Mouse (Mus musculus): Measurements from ENCODE around the gene Senp5. TPM values are rescaled to one million over a fixed set of nuclear protein-coding genes. Genes with fewer than 3 reads are reported as not detected.

Senp5 gene
- polyA plus RNA-seq, 1 experiment from 2014 or later, result 12.1 TPM

DNA sequence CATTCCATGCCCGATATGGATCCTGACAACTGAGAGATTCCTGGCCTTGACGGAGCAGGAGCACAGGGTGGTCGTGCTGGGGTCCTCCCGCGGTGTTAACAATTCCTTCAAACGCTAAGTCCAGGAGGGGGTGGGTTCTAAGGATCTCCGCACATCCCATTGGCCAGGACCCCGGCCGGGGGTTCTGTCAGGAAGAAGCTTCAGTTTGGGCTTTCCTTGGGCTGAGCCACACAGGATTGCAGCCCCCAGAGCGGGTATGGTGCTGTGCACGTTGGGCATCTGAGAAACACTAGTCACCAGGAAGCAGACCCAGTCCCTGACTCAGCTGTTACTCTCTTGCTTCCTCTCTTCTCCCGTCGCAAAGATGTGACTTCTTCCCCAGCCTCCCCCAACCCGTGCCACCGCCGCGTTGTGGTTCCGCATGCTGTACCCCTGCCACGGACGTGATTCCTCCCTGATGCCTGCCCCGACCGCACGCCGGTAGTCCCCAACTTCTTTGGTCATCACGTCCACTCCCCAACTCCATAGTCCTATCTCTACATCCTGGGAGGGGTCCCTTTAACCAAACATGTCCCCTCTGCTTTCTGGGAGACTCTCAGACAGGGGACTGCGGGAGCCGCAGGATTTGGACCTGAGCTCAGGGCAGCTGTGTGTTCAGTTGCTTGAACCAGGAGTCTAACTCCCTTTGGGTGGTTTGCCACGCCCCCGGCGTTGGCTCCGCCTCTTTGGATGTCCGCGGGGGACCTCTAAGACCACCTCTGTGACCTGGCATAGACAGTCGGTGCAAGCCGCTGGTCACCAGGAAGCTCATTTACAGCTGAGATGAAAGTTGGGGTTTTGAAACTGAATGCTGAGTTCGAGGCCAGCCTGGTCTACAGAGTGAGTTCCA is 67.8 kb downstream of the Senp5 start:
- H3K27ac ChIP-seq (replicated peaks; ENCODE audit: low read depth, low read length), result no peak overlapping the region
- H3K27me3 ChIP-seq (ENCODE audit: control insufficient read depth, insufficient read depth, low read length), result peaks cover 4% of the 10 kb centered on the region; the same call in 1 of the 2 replicates
- peak overlapping the region; percentile 37 for H3K4me3 ChIP-seq (replicated peaks; ENCODE audit: low read depth, low read length)
- peak overlapping the region; percentile 59 for H3K9ac ChIP-seq (replicated peaks; ENCODE audit: low read length)
- no peaks in the 10 kb centered on the region for H3K9me3 ChIP-seq (ENCODE audit: control insufficient read depth, low read length)
- H3K4me1 ChIP-seq (ENCODE audit: control insufficient read depth, insufficient read depth, low read length), result peaks cover 20% of the 10 kb centered on the region
- H3K4me2 ChIP-seq (ENCODE audit: low read length), result peak overlapping the region; percentile 86
- DNase-seq (peak; percentile 53), ATAC-seq (ENCODE audit: low FRiP score, low TSS enrichment) (no peak)
- no peaks in the 10 kb centered on the region for H3K36me3 ChIP-seq (ENCODE audit: control insufficient read depth, insufficient read depth, low read length)
- WGBS, result 4% methylated on average over 36 of the region's 36 CpGs

DNA sequence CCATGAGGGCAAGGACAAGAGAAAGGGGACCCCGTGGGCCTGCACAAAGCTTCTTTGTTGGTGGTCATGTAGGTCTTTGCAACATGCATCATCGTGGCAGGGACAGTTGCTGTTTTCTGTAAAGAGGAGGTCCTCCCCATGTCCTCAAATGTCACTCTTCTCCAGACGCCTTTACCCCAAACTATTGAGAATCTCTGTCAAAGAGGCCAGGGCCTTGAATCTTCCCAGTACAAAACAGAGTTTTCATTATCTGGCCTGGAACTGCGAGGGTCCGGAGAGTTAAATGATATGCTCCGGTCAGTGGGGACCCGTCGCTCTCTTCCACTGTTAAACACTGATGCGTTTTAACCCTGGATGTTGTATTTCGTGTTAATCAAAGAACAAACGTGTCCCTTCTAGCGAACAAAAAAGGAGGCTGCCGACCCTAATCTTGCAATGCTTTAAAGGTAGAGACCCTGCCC is 68.5 kb downstream of the Senp5 start:
- DNase-seq (peak; percentile 49), ATAC-seq (ENCODE audit: low FRiP score, low TSS enrichment) (no peak)
- H3K4me2 ChIP-seq (ENCODE audit: low read length), result peak overlapping the region; percentile 86
- H3K36me3 ChIP-seq (ENCODE audit: control insufficient read depth, insufficient read depth, low read length), result no peaks in the 10 kb centered on the region
- H3K9ac ChIP-seq (replicated peaks; ENCODE audit: low read length), result peak overlapping the region; percentile 59
- WGBS, result 9% methylated on average over 13 of the region's 13 CpGs
- peaks cover 4% of the 10 kb centered on the region; the same call in 1 of the 2 replicates for H3K27me3 ChIP-seq (ENCODE audit: control insufficient read depth, insufficient read depth, low read length)
- no peaks in the 10 kb centered on the region for H3K9me3 ChIP-seq (ENCODE audit: control insufficient read depth, low read length)
- peak overlapping the region; percentile 92; the same call in 1 of the 2 replicates for H3K27ac ChIP-seq (replicated peaks; ENCODE audit: low read depth, low read length)
- H3K4me1 ChIP-seq (ENCODE audit: control insufficient read depth, insufficient read depth, low read length), result peaks cover 20% of the 10 kb centered on the region
- H3K4me3 ChIP-seq (replicated peaks; ENCODE audit: low read depth, low read length), result peak overlapping the region; percentile 37

DNA sequence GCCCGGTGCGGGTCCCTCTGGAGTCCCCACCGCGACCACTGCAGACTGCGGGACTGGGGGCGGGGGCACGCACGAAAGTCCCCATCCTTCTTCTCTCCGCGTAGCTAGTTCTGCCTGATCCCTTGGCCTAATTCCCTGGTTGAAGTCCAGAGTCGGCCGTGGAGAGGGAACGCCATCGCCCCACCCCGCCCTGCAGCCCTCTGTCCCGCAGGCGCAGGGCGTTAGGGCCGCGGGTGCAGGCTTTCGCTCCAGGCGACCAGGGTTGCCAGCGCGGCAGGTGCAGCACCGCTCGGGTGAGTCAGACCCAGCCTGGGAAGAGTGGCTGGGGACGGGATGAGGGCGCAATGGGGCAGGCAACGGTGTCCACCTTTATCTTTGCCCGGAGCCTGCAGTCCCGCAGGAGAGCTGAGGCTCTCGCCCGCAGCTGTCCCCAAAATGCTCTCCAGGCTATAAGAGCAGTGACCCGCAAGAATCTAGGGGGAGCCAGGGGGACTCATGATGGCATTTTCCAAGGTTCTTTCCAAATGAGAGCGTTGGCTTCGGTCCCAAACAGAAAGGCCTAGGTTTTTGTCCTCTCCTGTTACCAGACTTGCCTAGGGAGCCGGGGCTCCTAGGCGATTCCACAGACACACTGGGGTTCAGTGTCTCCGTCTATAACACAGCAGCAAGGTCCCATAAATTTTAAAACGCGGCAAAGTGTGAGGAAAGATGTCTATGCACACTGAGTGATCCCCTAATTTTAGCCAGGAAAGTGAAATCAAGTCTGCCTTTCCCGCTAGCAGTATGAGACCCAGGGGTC is 69.1 kb downstream of the Senp5 start, which contains the start of gene Pigz:
Gene Pigz (plus strand): TSS at position 101 of the 799 bp plus-strand sequence.
- ATAC-seq (ENCODE audit: low FRiP score, low TSS enrichment), result 0 out of 2 replicates have a peak, but pooled peaks have one; percentile 11
- H3K27ac ChIP-seq (replicated peaks; ENCODE audit: low read depth, low read length), result peak within 1 kb of the TSS; percentile 92
- peak within 1 kb of the TSS; percentile 37 for H3K4me3 ChIP-seq (replicated peaks; ENCODE audit: low read depth, low read length)
- 3% methylated on average over 42 of the region's 42 CpGs for WGBS
- peak within 1 kb of the TSS; percentile 59 for H3K9ac ChIP-seq (replicated peaks; ENCODE audit: low read length)
- peaks cover 4% of the 10 kb centered on the region; the same call in 1 of the 2 replicates for H3K27me3 ChIP-seq (ENCODE audit: control insufficient read depth, insufficient read depth, low read length)
- H3K4me2 ChIP-seq (ENCODE audit: low read length), result peak within 1 kb of the TSS; percentile 86
- H3K4me1 ChIP-seq (ENCODE audit: control insufficient read depth, insufficient read depth, low read length), result peaks cover 20% of the 10 kb centered on the region
- no peaks in the 10 kb centered on the region for H3K36me3 ChIP-seq (ENCODE audit: control insufficient read depth, insufficient read depth, low read length)
- no peaks in the 10 kb centered on the region for H3K9me3 ChIP-seq (ENCODE audit: control insufficient read depth, low read length)
- peak; percentile 67 for DNase-seq

DNA sequence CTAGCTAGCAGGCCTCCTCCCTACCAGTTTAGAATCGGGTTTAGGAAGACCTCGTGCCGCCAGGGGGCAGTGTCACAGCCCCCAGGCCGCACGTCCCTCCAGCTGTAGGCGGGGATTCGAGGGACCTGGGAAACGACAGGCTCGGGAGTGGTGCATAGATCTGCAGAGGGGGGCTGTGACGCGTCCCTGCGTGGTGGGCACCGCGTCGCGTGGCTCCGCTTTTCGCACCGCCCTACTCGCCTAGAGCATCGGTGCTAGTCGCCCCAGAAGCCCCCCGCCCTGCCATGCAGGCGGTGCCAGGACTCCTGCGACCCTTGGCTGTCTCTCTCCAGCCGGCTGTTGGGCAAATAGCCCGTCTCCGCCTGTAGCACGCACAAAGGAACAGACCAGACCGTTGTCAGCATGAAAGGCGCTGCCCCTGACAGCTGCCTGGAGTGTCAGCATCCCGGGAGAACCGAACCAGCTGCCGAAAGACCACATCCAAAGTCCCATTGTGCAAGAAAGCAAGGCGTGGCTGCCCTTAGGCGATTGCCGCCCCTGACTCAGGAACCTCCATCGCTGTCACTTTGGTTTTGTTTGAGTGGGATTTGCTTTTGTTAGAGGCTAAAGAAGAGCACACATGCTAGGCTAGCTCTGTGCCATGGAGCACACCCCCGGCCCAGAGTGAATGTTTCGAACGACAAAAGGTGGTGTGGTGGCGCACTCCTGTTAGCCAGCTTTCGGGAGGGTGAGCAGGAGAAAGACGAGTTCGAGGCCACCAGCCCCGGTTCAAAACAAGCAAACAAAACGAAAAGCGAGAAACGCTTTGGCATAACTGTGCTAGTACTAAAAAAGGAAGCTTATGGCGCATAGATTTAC is 70.0 kb downstream of the Senp5 start:
- no peaks in the 10 kb centered on the region for H3K36me3 ChIP-seq (ENCODE audit: control insufficient read depth, insufficient read depth, low read length)
- peak overlapping the region; percentile 59 for H3K9ac ChIP-seq (replicated peaks; ENCODE audit: low read length)
- ATAC-seq (ENCODE audit: low FRiP score, low TSS enrichment), result peak; percentile 95
- H3K4me3 ChIP-seq (replicated peaks; ENCODE audit: low read depth, low read length), result peak overlapping the region; percentile 37
- H3K27ac ChIP-seq (replicated peaks; ENCODE audit: low read depth, low read length), result peak overlapping the region; percentile 92
- peaks cover 20% of the 10 kb centered on the region for H3K4me1 ChIP-seq (ENCODE audit: control insufficient read depth, insufficient read depth, low read length)
- peak; percentile 98 for DNase-seq
- H3K27me3 ChIP-seq (ENCODE audit: control insufficient read depth, insufficient read depth, low read length), result peaks cover 4% of the 10 kb centered on the region; the same call in 1 of the 2 replicates
- no peaks in the 10 kb centered on the region for H3K9me3 ChIP-seq (ENCODE audit: control insufficient read depth, low read length)
- under 1% methylated on average over 50 of the region's 50 CpGs for WGBS
- peak overlapping the region; percentile 86 for H3K4me2 ChIP-seq (ENCODE audit: low read length)

DNA sequence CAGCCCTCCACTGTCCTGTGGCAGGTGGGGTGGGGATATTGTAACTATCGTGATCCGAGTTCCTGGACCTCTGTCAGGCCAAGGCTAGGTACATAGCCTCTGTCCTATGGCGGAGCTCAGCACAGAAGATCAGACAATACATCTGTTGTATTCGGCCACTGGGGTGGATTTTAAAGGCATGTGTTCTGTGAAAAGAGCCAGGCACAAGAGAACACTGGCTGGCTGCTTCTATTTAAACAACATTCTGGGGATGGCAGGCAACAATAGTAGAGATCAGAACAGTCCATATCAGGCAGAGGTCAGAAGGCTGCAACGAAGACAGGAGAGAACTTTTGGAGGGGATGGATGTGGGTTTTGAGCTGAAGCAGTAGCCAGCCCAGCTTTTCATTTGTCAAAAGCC is 70.8 kb downstream of the Senp5 start:
- H3K9me3 ChIP-seq (ENCODE audit: control insufficient read depth, low read length), result no peaks in the 10 kb centered on the region
- H3K36me3 ChIP-seq (ENCODE audit: control insufficient read depth, insufficient read depth, low read length), result no peaks in the 10 kb centered on the region
- peaks cover 4% of the 10 kb centered on the region; the same call in 1 of the 2 replicates for H3K27me3 ChIP-seq (ENCODE audit: control insufficient read depth, insufficient read depth, low read length)
- peak overlapping the region; percentile 86 for H3K4me2 ChIP-seq (ENCODE audit: low read length)
- no peak overlapping the region for H3K9ac ChIP-seq (replicated peaks; ENCODE audit: low read length)
- peaks cover 20% of the 10 kb centered on the region for H3K4me1 ChIP-seq (ENCODE audit: control insufficient read depth, insufficient read depth, low read length)
- peak overlapping the region; percentile 92 for H3K27ac ChIP-seq (replicated peaks; ENCODE audit: low read depth, low read length)
- WGBS, result 36% methylated on average over 5 of the region's 5 CpGs
- no peak overlapping the region for H3K4me3 ChIP-seq (replicated peaks; ENCODE audit: low read depth, low read length)
- ATAC-seq (ENCODE audit: low FRiP score, low TSS enrichment), result no peak
- DNase-seq, result peak; percentile 20

DNA sequence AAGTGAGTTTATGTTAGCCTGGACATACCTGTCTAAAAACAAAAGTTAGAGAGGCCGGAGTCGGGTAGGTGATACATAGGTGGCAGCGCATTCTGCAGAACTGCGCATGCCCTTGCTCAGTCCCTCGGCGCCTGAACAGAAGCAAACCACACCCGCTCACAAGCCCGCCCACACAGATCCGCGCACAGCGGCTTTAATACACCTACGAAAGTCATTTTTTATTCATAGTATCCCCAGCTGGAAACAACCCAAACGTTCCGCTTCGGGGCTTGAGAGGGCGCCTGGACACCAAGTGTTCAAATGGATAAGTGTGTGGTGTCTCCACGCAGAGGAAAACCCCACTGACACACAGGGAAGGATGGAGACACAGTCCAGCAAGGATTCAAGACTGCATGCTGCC is 71.8 kb downstream of the Senp5 start:
- no peak overlapping the region for H3K4me3 ChIP-seq (replicated peaks; ENCODE audit: low read depth, low read length)
- H3K27ac ChIP-seq (replicated peaks; ENCODE audit: low read depth, low read length), result no peak overlapping the region
- peaks cover 4% of the 10 kb centered on the region; the same call in 1 of the 2 replicates for H3K27me3 ChIP-seq (ENCODE audit: control insufficient read depth, insufficient read depth, low read length)
- H3K9ac ChIP-seq (replicated peaks; ENCODE audit: low read length), result no peak overlapping the region
- DNase-seq (peak; percentile 21), ATAC-seq (ENCODE audit: low FRiP score, low TSS enrichment) (no peak)
- no peaks in the 10 kb centered on the region for H3K9me3 ChIP-seq (ENCODE audit: control insufficient read depth, low read length)
- peak overlapping the region; percentile 8; the same call in 1 of the 2 replicates for H3K4me2 ChIP-seq (ENCODE audit: low read length)
- 50% methylated on average over 17 of the region's 17 CpGs for WGBS
- H3K4me1 ChIP-seq (ENCODE audit: control insufficient read depth, insufficient read depth, low read length), result peaks cover 20% of the 10 kb centered on the region
- H3K36me3 ChIP-seq (ENCODE audit: control insufficient read depth, insufficient read depth, low read length), result no peaks in the 10 kb centered on the region

DNA sequence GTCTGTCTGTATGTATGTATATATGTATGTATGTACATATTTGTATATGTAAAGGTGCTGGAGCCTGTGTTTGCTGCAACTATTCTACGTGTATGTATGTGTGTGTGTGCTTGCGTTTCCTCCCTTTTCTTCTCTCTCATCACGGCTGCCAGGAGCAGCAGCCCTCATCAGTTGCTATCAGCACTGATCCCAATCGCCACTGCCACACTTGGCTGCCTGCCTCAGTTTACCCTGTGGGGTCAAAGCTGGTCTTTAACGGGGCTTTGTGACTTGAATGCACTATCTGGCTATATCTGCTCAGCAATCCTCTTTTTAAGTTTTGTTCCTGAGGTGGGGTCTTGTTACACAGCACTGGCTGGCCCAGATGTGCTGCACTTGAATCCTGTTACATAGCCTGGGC is 75.7 kb downstream of the Senp5 start:
- Histone ChIP-seq H3K27ac (replicated peaks; ENCODE audit: low read depth, low read length) (no peak overlapping the region), H3K36me3 (ENCODE audit: control insufficient read depth, insufficient read depth, low read length) (no peaks in the 10 kb centered on the region), H3K4me2 (ENCODE audit: low read length) (no peak overlapping the region), H3K27me3 (ENCODE audit: control insufficient read depth, insufficient read depth, low read length) (no peaks in the 10 kb centered on the region), H3K9me3 (ENCODE audit: control insufficient read depth, low read length) (no peaks in the 10 kb centered on the region), H3K4me1 (ENCODE audit: control insufficient read depth, insufficient read depth, low read length) (no peaks in the 10 kb centered on the region), H3K4me3 (replicated peaks; ENCODE audit: low read depth, low read length) (no peak overlapping the region), H3K9ac (replicated peaks; ENCODE audit: low read length) (no peak overlapping the region)
- DNase-seq, result no peak
- ATAC-seq (ENCODE audit: low FRiP score, low TSS enrichment), result no peak
- 91% methylated on average over 5 of the region's 5 CpGs for WGBS

Data from midbrain, embryonic 14.5 days (tissue).